Mouse (Mus musculus): ENCODE data around the gene Fbxo40.

DNA sequence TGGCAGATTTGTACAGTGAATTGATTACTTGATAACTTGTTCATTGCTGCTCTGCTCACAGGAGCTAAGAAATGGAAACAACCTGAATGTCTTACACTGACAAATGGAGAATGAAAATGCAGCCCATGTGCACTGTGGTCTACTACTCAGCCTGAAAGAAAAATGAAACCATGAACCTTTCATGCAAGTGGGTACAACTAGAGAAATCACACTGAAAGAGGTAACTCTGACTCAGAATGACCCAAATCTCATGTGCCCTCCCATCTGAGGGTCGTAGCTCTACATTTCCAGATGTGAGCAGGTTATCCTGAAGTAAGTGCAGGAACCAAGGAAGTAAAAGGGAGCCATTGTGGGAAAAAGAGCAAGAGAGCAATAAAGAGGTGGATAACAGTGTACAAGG is 6.5 kb downstream of the Fbxo40 start:
- no peak for TF ChIP-seq CTCF (IDR thresholded peaks at IDR 0.05; ENCODE audit: borderline replicate concordance, insufficient read depth, low read depth, low read length)
- TF ChIP-seq POLR2A (IDR thresholded peaks at IDR 0.05; ENCODE audit: borderline replicate concordance, insufficient read depth, low read length) = no peak
